Mouse (Mus musculus): ENCODE data around the gene Pigm. TPM values are rescaled to one million over a fixed set of nuclear protein-coding genes. Genes with fewer than 3 reads are reported as not detected.

The Pigm gene
- polyA plus RNA-seq, 1 experiment from 2014 or later: 1.8 TPM

DNA sequence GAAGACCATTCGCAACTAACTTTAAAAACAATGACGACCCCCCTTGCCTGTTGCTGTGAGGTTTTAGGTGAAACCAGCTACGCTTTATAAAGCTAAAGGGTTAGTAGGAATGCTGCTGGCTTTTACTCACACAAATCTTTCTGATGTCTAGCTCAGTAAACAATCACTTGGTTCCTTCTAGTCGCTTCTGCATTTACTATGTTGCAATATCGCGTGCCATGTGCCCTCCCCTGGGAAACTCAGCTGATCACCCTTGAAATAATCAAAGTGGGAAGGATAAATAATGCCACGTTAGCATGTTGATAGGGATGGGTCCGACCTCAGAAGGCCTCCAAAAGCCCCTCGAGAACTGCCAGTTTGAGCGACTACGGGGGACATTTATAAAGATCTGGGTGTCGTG, 29.0 kb upstream of the Pigm start:
- Histone ChIP-seq H3K4me1 (ENCODE audit: control insufficient read depth, low read depth, low read length) (no peaks in the 10 kb centered on the region; the same call in 1 of the 2 replicates), H3K27ac (ENCODE audit: low read length) (no peak overlapping the region), H3K36me3 (ENCODE audit: control insufficient read depth, insufficient read depth) (no peaks in the 10 kb centered on the region), H3K9me3 (replicated peaks; ENCODE audit: control insufficient read depth, low read length) (no peaks in the 10 kb centered on the region), H3K4me3 (ENCODE audit: low read depth, low read length) (no peak overlapping the region), H3K4me2 (ENCODE audit: low read depth, low read length) (no peak overlapping the region), H3K9ac (ENCODE audit: low read depth, low read length) (no peak overlapping the region), H3K27me3 (ENCODE audit: control insufficient read depth, insufficient read depth, low read depth, low read length) (peaks cover 7% of the 10 kb centered on the region)
- 62% methylated on average over 12 of the region's 12 CpGs for WGBS (ENCODE audit: insufficient replicate concordance)
- ATAC-seq (ENCODE audit: low read depth): no peak

DNA sequence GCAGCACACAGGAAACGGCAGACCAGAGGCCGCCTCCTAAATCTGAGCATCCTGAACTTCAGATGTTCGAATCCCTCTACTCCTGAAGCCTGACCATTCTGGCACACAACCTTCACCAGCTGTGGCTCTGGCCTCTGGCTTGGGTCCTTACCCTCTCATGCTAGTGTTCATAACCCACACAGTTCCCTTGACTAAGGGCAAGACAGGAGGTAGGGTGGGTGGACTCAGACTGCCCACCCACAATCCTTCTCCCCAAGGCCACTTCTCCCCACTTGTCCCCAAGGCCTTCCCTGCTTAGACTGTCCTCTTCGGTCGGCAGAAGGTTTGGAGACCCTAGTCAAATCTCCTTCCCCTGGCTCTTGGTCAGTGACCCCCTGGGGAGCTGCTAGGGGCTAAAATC, 26.8 kb upstream of the Pigm start:
- Histone ChIP-seq H3K4me2 (ENCODE audit: low read depth, low read length) (no peak overlapping the region), H3K27ac (ENCODE audit: low read length) (no peak overlapping the region), H3K36me3 (ENCODE audit: control insufficient read depth, insufficient read depth) (no peaks in the 10 kb centered on the region), H3K27me3 (ENCODE audit: control insufficient read depth, insufficient read depth, low read depth, low read length) (peaks cover 3% of the 10 kb centered on the region; the same call in 1 of the 2 replicates), H3K9me3 (replicated peaks; ENCODE audit: control insufficient read depth, low read length) (no peaks in the 10 kb centered on the region), H3K4me1 (ENCODE audit: control insufficient read depth, low read depth, low read length) (no peaks in the 10 kb centered on the region; the same call in 1 of the 2 replicates), H3K9ac (ENCODE audit: low read depth, low read length) (no peak overlapping the region), H3K4me3 (ENCODE audit: low read depth, low read length) (no peak overlapping the region)
- WGBS (ENCODE audit: insufficient replicate concordance): 67% methylated on average over 5 of the region's 5 CpGs
- ATAC-seq (ENCODE audit: low read depth): no peak

DNA sequence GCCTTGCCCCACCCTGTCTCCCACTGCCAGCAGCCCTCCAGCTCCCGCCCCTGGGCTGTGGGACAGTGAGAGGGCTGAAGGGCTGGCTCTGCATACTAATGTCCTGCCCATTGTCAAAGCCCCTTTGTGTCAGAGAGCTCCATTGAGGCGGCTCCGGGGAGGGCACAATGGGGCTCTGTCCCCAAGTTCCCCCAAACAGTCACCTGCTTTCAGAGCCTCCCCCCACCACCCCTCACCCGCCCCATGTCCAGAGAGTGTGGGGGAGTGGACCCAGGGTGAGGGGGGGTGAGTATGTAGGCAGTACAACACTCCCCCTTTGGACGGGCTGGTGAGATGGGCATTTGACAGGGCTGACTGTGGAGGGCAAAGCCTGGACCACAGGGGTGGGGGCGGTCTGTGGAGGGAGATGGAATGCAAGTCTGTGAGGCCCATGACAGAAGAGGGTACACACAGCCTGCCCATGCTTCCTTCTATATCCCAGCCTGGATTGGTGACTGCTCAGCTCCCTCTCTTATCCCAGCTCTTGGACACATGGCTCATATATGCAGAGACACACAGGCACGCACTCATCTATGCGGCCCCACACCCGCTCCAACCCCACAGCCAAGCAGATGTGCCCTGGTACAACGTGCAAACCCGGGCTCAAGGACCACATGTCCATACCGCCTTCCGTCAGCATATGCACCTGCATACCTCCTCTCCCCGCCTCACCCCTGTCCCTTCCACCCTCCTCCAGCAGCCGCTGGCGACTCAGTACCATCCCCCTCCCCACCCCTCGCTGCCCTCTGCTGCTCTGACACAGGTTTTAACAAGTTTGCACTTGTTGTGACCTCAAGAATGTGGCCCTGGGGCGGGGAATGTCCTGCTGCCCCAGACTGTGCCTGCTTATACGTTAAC, 26.2 kb upstream of the Pigm start:
- Histone ChIP-seq H3K9ac (ENCODE audit: low read depth, low read length) (no peak overlapping the region), H3K4me1 (ENCODE audit: control insufficient read depth, low read depth, low read length) (no peaks in the 10 kb centered on the region; the same call in 1 of the 2 replicates), H3K9me3 (replicated peaks; ENCODE audit: control insufficient read depth, low read length) (no peaks in the 10 kb centered on the region), H3K4me2 (ENCODE audit: low read depth, low read length) (no peak overlapping the region), H3K4me3 (ENCODE audit: low read depth, low read length) (no peak overlapping the region), H3K27me3 (ENCODE audit: control insufficient read depth, insufficient read depth, low read depth, low read length) (peaks cover 3% of the 10 kb centered on the region; the same call in 1 of the 2 replicates), H3K27ac (ENCODE audit: low read length) (no peak overlapping the region), H3K36me3 (ENCODE audit: control insufficient read depth, insufficient read depth) (no peaks in the 10 kb centered on the region)
- WGBS (ENCODE audit: insufficient replicate concordance): 32% methylated on average over 19 of the region's 19 CpGs
- 0 out of 2 replicates have a peak, but pooled peaks have one; percentile 22 for ATAC-seq (ENCODE audit: low read depth)

DNA sequence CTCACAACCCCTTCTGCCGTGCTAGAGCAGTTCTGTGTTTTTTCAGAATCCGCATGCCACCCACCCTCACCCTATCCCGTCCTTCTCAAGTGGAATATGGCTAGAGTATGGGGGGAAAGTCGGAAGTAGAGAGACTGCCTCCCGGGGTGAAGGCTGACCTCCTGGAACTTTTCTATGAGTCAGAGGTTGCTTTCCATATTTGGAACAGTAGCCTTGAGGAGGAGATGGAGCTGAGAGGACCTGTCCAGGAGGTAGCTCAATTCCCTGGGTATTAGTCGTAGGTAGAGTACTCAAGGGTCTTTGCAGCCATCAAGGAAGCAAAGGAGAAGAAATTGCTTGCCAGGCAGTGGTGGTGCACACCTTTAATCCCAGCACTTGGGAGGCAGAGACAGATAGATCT, 24.3 kb upstream of the Pigm start:
- Histone ChIP-seq H3K27me3 (ENCODE audit: control insufficient read depth, insufficient read depth, low read depth, low read length) (peaks cover 3% of the 10 kb centered on the region; the same call in 1 of the 2 replicates), H3K9ac (ENCODE audit: low read depth, low read length) (no peak overlapping the region), H3K4me1 (ENCODE audit: control insufficient read depth, low read depth, low read length) (no peaks in the 10 kb centered on the region; the same call in 1 of the 2 replicates), H3K4me3 (ENCODE audit: low read depth, low read length) (no peak overlapping the region), H3K9me3 (replicated peaks; ENCODE audit: control insufficient read depth, low read length) (no peaks in the 10 kb centered on the region), H3K36me3 (ENCODE audit: control insufficient read depth, insufficient read depth) (no peaks in the 10 kb centered on the region), H3K27ac (ENCODE audit: low read length) (no peak overlapping the region), H3K4me2 (ENCODE audit: low read depth, low read length) (no peak overlapping the region)
- WGBS (ENCODE audit: insufficient replicate concordance): 54% methylated on average over 6 of the region's 6 CpGs
- no peak for ATAC-seq (ENCODE audit: low read depth)

DNA sequence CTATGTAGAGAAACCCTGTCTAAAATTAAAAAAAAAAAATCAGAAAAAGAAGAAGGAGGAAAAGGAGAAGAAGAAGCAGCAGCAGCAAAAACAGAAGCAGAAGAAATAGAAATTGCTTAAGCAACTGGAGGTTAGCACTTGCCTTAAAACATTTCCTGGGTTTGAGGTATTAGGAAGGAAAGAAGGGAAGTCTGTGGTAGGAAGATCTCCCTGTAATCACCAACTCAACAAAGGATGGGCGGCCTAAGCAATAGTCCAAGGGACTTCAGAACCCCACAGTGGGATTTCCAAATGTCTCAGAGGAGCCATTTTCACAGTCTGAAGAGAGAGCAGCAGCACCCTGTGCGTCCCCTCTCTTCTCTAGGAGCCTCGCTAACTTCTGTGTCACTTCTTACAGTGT, 23.9 kb upstream of the Pigm start:
- no peaks in the 10 kb centered on the region for H3K36me3 ChIP-seq (ENCODE audit: control insufficient read depth, insufficient read depth)
- H3K9ac ChIP-seq (ENCODE audit: low read depth, low read length): no peak overlapping the region
- no peak for ATAC-seq (ENCODE audit: low read depth)
- no peak overlapping the region for H3K4me3 ChIP-seq (ENCODE audit: low read depth, low read length)
- no peaks in the 10 kb centered on the region for H3K9me3 ChIP-seq (replicated peaks; ENCODE audit: control insufficient read depth, low read length)
- no peak overlapping the region for H3K27ac ChIP-seq (ENCODE audit: low read length)
- peaks cover 3% of the 10 kb centered on the region; the same call in 1 of the 2 replicates for H3K27me3 ChIP-seq (ENCODE audit: control insufficient read depth, insufficient read depth, low read depth, low read length)
- no peaks in the 10 kb centered on the region; the same call in 1 of the 2 replicates for H3K4me1 ChIP-seq (ENCODE audit: control insufficient read depth, low read depth, low read length)
- WGBS (ENCODE audit: insufficient replicate concordance): 30% methylated on average over 3 of the region's 3 CpGs
- H3K4me2 ChIP-seq (ENCODE audit: low read depth, low read length): no peak overlapping the region

DNA sequence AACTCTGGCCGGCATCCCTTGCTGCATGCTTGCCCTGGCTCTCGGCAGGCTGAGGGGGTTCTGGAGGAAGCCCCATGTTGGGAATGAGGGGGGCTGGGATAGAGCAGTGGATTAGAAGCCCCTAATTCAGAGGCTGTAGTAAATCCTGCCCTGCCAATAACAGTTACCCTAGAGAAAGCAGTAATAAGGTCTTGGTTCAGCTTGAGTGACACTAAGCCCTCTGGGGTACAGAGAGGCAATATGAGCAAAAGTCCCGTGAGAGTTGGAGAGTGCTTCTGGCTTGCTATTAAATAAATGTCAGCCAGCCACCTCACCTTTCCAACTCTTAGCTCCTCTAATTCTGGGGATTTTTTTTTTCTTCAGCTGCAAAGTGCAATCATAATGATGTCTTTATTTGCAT, 21.0 kb upstream of the Pigm start:
- H3K9me3 ChIP-seq (replicated peaks; ENCODE audit: control insufficient read depth, low read length): no peaks in the 10 kb centered on the region
- no peak for ATAC-seq (ENCODE audit: low read depth)
- H3K4me3 ChIP-seq (ENCODE audit: low read depth, low read length): no peak overlapping the region
- no peaks in the 10 kb centered on the region for H3K36me3 ChIP-seq (ENCODE audit: control insufficient read depth, insufficient read depth)
- no peak overlapping the region for H3K9ac ChIP-seq (ENCODE audit: low read depth, low read length)
- H3K27me3 ChIP-seq (ENCODE audit: control insufficient read depth, insufficient read depth, low read depth, low read length): peaks cover 3% of the 10 kb centered on the region; the same call in 1 of the 2 replicates
- no peaks in the 10 kb centered on the region; the same call in 1 of the 2 replicates for H3K4me1 ChIP-seq (ENCODE audit: control insufficient read depth, low read depth, low read length)
- no peak overlapping the region for H3K27ac ChIP-seq (ENCODE audit: low read length)
- H3K4me2 ChIP-seq (ENCODE audit: low read depth, low read length): no peak overlapping the region
- 52% methylated on average over 3 of the region's 3 CpGs for WGBS (ENCODE audit: insufficient replicate concordance)

DNA sequence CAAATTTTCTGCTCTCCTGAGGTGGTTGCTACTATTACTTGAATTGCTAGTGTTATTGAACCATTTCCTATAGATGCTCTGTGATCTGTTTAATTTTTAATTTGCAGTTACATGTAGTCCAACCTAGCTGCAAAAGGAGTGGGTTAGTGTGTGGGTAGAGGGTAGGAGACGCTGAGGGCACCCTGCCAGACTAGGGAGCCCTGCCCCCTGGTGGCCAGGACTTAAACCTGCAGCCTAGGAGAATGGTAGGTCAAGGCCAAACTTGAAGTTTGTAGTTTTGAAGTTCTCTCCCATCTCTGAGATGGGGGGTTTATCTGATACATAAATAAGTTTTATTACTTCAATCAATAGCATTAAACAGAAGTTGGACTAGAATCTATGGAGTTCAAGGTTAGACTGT, 18.8 kb upstream of the Pigm start:
- H3K4me1 ChIP-seq (ENCODE audit: control insufficient read depth, low read depth, low read length): no peaks in the 10 kb centered on the region
- no peak overlapping the region for H3K27ac ChIP-seq (ENCODE audit: low read length)
- no peak overlapping the region for H3K9ac ChIP-seq (ENCODE audit: low read depth, low read length)
- 0% methylated on average over 1 of the region's 1 CpGs for WGBS (ENCODE audit: insufficient replicate concordance)
- H3K9me3 ChIP-seq (replicated peaks; ENCODE audit: control insufficient read depth, low read length): no peaks in the 10 kb centered on the region
- H3K36me3 ChIP-seq (ENCODE audit: control insufficient read depth, insufficient read depth): no peaks in the 10 kb centered on the region
- ATAC-seq (ENCODE audit: low read depth): no peak
- no peak overlapping the region for H3K4me3 ChIP-seq (ENCODE audit: low read depth, low read length)
- no peak overlapping the region for H3K4me2 ChIP-seq (ENCODE audit: low read depth, low read length)
- H3K27me3 ChIP-seq (ENCODE audit: control insufficient read depth, insufficient read depth, low read depth, low read length): peaks cover 3% of the 10 kb centered on the region; the same call in 1 of the 2 replicates

DNA sequence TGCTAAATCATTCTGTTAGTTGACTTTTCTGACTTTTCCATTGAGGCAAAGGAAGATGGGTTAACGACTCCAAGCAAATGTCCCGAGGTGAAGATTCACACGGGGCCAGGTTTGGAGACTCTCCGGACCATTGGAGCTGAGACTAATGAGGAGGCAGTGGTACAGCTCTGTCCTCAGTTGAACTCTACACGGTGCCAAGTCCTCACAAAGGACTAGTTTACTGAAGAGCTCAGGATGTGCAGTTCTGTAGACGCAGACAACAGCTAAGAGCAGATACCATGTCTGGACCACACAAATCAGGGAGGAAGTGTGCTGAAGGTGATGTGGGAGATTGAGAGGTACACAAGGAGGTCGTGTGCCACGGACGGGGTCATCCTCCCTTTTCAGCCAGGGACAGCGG, 18.0 kb upstream of the Pigm start:
- WGBS (ENCODE audit: insufficient replicate concordance): 61% methylated on average over 10 of the region's 10 CpGs

DNA sequence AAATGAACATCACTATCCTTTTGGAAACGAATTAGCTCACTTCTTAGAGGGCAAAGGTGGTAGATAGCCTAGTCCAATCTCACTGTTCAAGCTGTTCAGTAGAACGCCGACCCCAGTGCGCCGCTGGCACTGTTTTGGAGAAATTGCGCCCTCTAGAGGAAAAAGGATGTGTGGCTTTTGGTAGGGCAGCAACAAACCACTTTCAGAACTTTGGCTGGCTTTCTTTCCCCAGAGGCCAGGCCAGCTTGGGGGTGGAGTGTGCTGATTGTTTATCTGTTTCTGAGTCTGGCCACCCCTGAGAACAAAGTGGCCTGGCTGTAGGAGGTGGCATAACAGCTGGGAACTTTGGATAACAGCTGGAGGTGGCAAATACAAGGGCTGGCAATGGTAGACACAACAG, 11.7 kb upstream of the Pigm start:
- H3K9me3 ChIP-seq (replicated peaks; ENCODE audit: control insufficient read depth, low read length): no peaks in the 10 kb centered on the region
- 0 out of 2 replicates have a peak overlapping the region, but pooled peaks have one; percentile 16 for H3K4me3 ChIP-seq (ENCODE audit: low read depth, low read length)
- H3K27me3 ChIP-seq (ENCODE audit: control insufficient read depth, insufficient read depth, low read depth, low read length): no peaks in the 10 kb centered on the region; the same call in 1 of the 2 replicates
- H3K4me1 ChIP-seq (ENCODE audit: control insufficient read depth, low read depth, low read length): peaks cover 8% of the 10 kb centered on the region
- H3K36me3 ChIP-seq (ENCODE audit: control insufficient read depth, insufficient read depth): no peaks in the 10 kb centered on the region
- WGBS (ENCODE audit: insufficient replicate concordance): 4% methylated on average over 6 of the region's 6 CpGs
- ATAC-seq (ENCODE audit: low read depth): peak; percentile 43
- H3K27ac ChIP-seq (ENCODE audit: low read length): no peak overlapping the region
- peak overlapping the region; percentile 45 for H3K4me2 ChIP-seq (ENCODE audit: low read depth, low read length)
- no peak overlapping the region for H3K9ac ChIP-seq (ENCODE audit: low read depth, low read length)

More for the DNA sequence above, 18.0 kb upstream of the Pigm start:
- Histone ChIP-seq H3K36me3 (ENCODE audit: control insufficient read depth, insufficient read depth) (no peaks in the 10 kb centered on the region), H3K27me3 (ENCODE audit: control insufficient read depth, insufficient read depth, low read depth, low read length) (0 out of 2 replicates have a peak, but pooled peaks cover 3% of the 10 kb centered on the region), H3K4me1 (ENCODE audit: control insufficient read depth, low read depth, low read length) (no peaks in the 10 kb centered on the region), H3K9ac (ENCODE audit: low read depth, low read length) (no peak overlapping the region), H3K27ac (ENCODE audit: low read length) (no peak overlapping the region), H3K4me3 (ENCODE audit: low read depth, low read length) (no peak overlapping the region), H3K4me2 (ENCODE audit: low read depth, low read length) (no peak overlapping the region), H3K9me3 (replicated peaks; ENCODE audit: control insufficient read depth, low read length) (no peaks in the 10 kb centered on the region)
- ATAC-seq (ENCODE audit: low read depth): no peak

Data from liver, embryonic 16.5 days (tissue).